Mouse (Mus musculus) hindbrain, embryonic 16.5 days (tissue): Measurements from ENCODE around the gene Cx3cr1. TPM values are rescaled to one million over a fixed set of nuclear protein-coding genes. Genes with fewer than 3 reads are reported as not detected.

Source experiments
- ATAC-seq: fragments of 200-750 bp; cut with Nextera tagmentation; 2 replicates; pipeline ENCODE4 v1.8.0; 2017; ENCODE audit warnings: moderate TSS enrichment, moderate library complexity
- H3K27ac ChIP-seq: fragments of 300-500 bp; sonication (generic); 2 replicates; pipeline ENCODE4 v1.5.1; 2014; ENCODE audit warnings: low read depth, mild to moderate bottlenecking, control low read depth, low read length, moderate library complexity
- H3K27me3 ChIP-seq: fragments of 300-500 bp; sonication (generic); replicated peaks from 2 replicates; pipeline ENCODE4 v1.6.1; 2014; ENCODE audit warnings: low read length; ENCODE audit not compliant: control insufficient read depth, insufficient read depth
- H3K36me3 ChIP-seq: fragments of 300-500 bp; sonication (generic); 2 replicates; pipeline ENCODE4 v1.6.1; 2014; ENCODE audit warnings: mild to moderate bottlenecking, low read length, moderate library complexity, mixed read lengths; ENCODE audit not compliant: control insufficient read depth, insufficient read depth
- H3K4me1 ChIP-seq: fragments of 300-500 bp; sonication (generic); 2 replicates; pipeline ENCODE4 v1.6.1; 2014; ENCODE audit warnings: low read depth, low read length; ENCODE audit not compliant: control insufficient read depth, insufficient read depth
- H3K4me2 ChIP-seq: fragments of 300-500 bp; sonication (generic); 2 replicates; pipeline ENCODE4 v1.6.1; 2014; ENCODE audit warnings: mild to moderate bottlenecking, low read length, control low read depth, moderate library complexity
- H3K4me3 ChIP-seq: fragments of 300-500 bp; sonication (generic); 2 replicates; pipeline ENCODE4 v1.5.1; 2014; ENCODE audit warnings: mild to moderate bottlenecking, low read length, control low read depth, moderate library complexity
- H3K9ac ChIP-seq: fragments of 300-500 bp; sonication (generic); 2 replicates; pipeline ENCODE4 v1.6.1; 2014; ENCODE audit warnings: low read depth, mild to moderate bottlenecking, control low read depth, low read length, moderate library complexity
- H3K9me3 ChIP-seq: fragments of 300-500 bp; sonication (generic); 2 replicates; pipeline ENCODE4 v1.6.1; 2014; ENCODE audit warnings: mild to moderate bottlenecking, low read length, moderate library complexity; ENCODE audit not compliant: control insufficient read depth
- WGBS: fragments of 180-500 bp; shearing (Covaris S2); extraction: QIAGEN DNeasy Blood & Tissue Kit; methylation state at CpG from one replicate; pipeline ENCODE4 v1.1.7; 2014; 5-methylcytosine and 5-hydroxymethylcytosine counted together
- polyA plus RNA-seq: library from polyadenylated mRNA; unstranded; fragments of >200 nt; fragmentation: Nextera tagmentation; extraction: Ambion mirVana; gene quantifications from 2 replicates; pipeline ENCODE4 v1.2.1, GENCODE M21; 2015

Cx3cr1 gene
- polyA plus RNA-seq, 1 experiment from 2014 or later: 10.0 TPM

- H3K27me3 ChIP-seq: peaks cover 6% of the 10 kb centered on the region
- H3K9ac ChIP-seq: peak within 1 kb of the TSS; percentile 85
- peak; percentile 98 for ATAC-seq
- H3K4me1 ChIP-seq: peaks cover 12% of the 10 kb centered on the region
- peak within 1 kb of the TSS; percentile 94 for H3K4me2 ChIP-seq
- H3K9me3 ChIP-seq: no peaks in the 10 kb centered on the region
- H3K27ac ChIP-seq: peak within 1 kb of the TSS; percentile 82
- peak within 1 kb of the TSS; percentile 87 for H3K4me3 ChIP-seq
- no peaks in the 10 kb centered on the region for H3K36me3 ChIP-seq
- WGBS: 7% methylated on average over 25 of the region's 34 CpGs
Observed at GRCm38 (mm10) chr9:119894339-119895009, 175.2 kb downstream of the Cx3cr1 start, which contains the start of gene Wdr48. Wdr48 (plus strand) TSS chr9:119894878.

GRCm38 (mm10) chr9:119893881-119894280, 175.8 kb downstream of the Cx3cr1 start:
- Histone ChIP-seq H3K4me2 (no peak overlapping the region), H3K9me3 (no peaks in the 10 kb centered on the region), H3K27ac (no peak overlapping the region), H3K27me3 (peaks cover 6% of the 10 kb centered on the region), H3K4me1 (peaks cover 12% of the 10 kb centered on the region), H3K36me3 (no peaks in the 10 kb centered on the region), H3K4me3 (no peak overlapping the region), H3K9ac (no peak overlapping the region)
- 90% methylated on average over 5 of the region's 5 CpGs for WGBS
- ATAC-seq: no peak

- Histone ChIP-seq H3K4me1 (peaks cover 6% of the 10 kb centered on the region), H3K4me2 (no peak overlapping the region), H3K36me3 (no peaks in the 10 kb centered on the region), H3K27me3 (peaks cover 6% of the 10 kb centered on the region), H3K9me3 (no peaks in the 10 kb centered on the region), H3K27ac (no peak overlapping the region), H3K4me3 (no peak overlapping the region), H3K9ac (no peak overlapping the region)
- no peak for ATAC-seq
- 40% methylated on average over 2 of the region's 2 CpGs for WGBS
Observed at GRCm38 (mm10) chr9:119890692-119891091, 179.0 kb downstream of the Cx3cr1 start.

GRCm38 (mm10) chr9:119889446-119889845, 180.2 kb downstream of the Cx3cr1 start:
- peaks cover 3% of the 10 kb centered on the region; the same call in 1 of the 2 replicates for H3K4me1 ChIP-seq
- H3K4me3 ChIP-seq: no peak overlapping the region
- WGBS: 79% methylated on average over 9 of the region's 9 CpGs
- H3K4me2 ChIP-seq: no peak overlapping the region
- no peak for ATAC-seq
- no peaks in the 10 kb centered on the region for H3K36me3 ChIP-seq
- no peak overlapping the region for H3K9ac ChIP-seq
- no peak overlapping the region for H3K27ac ChIP-seq
- H3K9me3 ChIP-seq: no peaks in the 10 kb centered on the region
- H3K27me3 ChIP-seq: peaks cover 6% of the 10 kb centered on the region

GRCm38 (mm10) chr9:119888843-119889246, 180.8 kb downstream of the Cx3cr1 start:
- H3K4me1 ChIP-seq: peaks cover 3% of the 10 kb centered on the region; the same call in 1 of the 2 replicates
- peak; percentile 63; the same call in 1 of the 2 replicates for ATAC-seq
- H3K9me3 ChIP-seq: no peaks in the 10 kb centered on the region
- peaks cover 6% of the 10 kb centered on the region for H3K27me3 ChIP-seq
- no peak overlapping the region for H3K4me2 ChIP-seq
- H3K9ac ChIP-seq: no peak overlapping the region
- 29% methylated on average over 2 of the region's 2 CpGs for WGBS
- H3K4me3 ChIP-seq: no peak overlapping the region
- H3K36me3 ChIP-seq: no peaks in the 10 kb centered on the region
- 0 out of 2 replicates have a peak overlapping the region, but pooled peaks have one; percentile 37 for H3K27ac ChIP-seq

- 76% methylated on average over 4 of the region's 4 CpGs for WGBS
Observed at GRCm38 (mm10) chr9:119887144-119887901, 182.4 kb downstream of the Cx3cr1 start.

GRCm38 (mm10) chr9:119854170-119854569, 215.5 kb downstream of the Cx3cr1 start:
- WGBS: 74% methylated on average over 8 of the region's 8 CpGs
- no peak overlapping the region for H3K4me3 ChIP-seq
- H3K27me3 ChIP-seq: no peaks in the 10 kb centered on the region
- no peak overlapping the region for H3K9ac ChIP-seq
- H3K27ac ChIP-seq: no peak overlapping the region
- no peaks in the 10 kb centered on the region for H3K36me3 ChIP-seq
- no peak for ATAC-seq
- no peak overlapping the region for H3K4me2 ChIP-seq
- peaks cover 6% of the 10 kb centered on the region; the same call in 1 of the 2 replicates for H3K4me1 ChIP-seq
- H3K9me3 ChIP-seq: no peaks in the 10 kb centered on the region

More at GRCm38 (mm10) chr9:119887144-119887901, 182.4 kb downstream of the Cx3cr1 start:
- Histone ChIP-seq H3K36me3 (no peaks in the 10 kb centered on the region), H3K27me3 (no peaks in the 10 kb centered on the region; the same call in none of the 2 replicates), H3K4me1 (peaks cover 3% of the 10 kb centered on the region; the same call in 1 of the 2 replicates), H3K27ac (no peak overlapping the region), H3K4me3 (no peak overlapping the region), H3K9me3 (no peaks in the 10 kb centered on the region), H3K9ac (no peak overlapping the region), H3K4me2 (no peak overlapping the region)
- ATAC-seq: no peak

GRCm38 (mm10) chr9:119853071-119853846, 216.4 kb downstream of the Cx3cr1 start:
- peak overlapping the region; percentile 34; the same call in 1 of the 2 replicates for H3K27ac ChIP-seq
- peak; percentile 63 for ATAC-seq
- no peak overlapping the region for H3K4me2 ChIP-seq

More at GRCm38 (mm10) chr9:119853071-119853846, 216.4 kb downstream of the Cx3cr1 start:
- H3K4me3 ChIP-seq: no peak overlapping the region
- no peaks in the 10 kb centered on the region for H3K9me3 ChIP-seq
- H3K27me3 ChIP-seq: no peaks in the 10 kb centered on the region
- H3K9ac ChIP-seq: no peak overlapping the region
- WGBS: 66% methylated on average over 2 of the region's 2 CpGs
- H3K4me1 ChIP-seq: peaks cover 6% of the 10 kb centered on the region; the same call in 1 of the 2 replicates
- no peaks in the 10 kb centered on the region for H3K36me3 ChIP-seq
